Mouse (Mus musculus) liver, postnatal 0 days (tissue): ENCODE data around the gene Otulin.

Experiments
- CTCF ChIP-seq: sonication (generic); IDR thresholded peaks from 2 replicates; pipeline ENCODE4 v1.5.1; 2016; ENCODE audit warnings: antibody characterized with exemption, low read depth
- EP300 ChIP-seq: IDR thresholded peaks from 2 replicates; pipeline ENCODE4 v1.6.1; 2016; ENCODE audit warnings: antibody characterized with exemption, low read depth, mild to moderate bottlenecking

- TF ChIP-seq CTCF (no peak), EP300 (no peak)
Observed at GRCm38 (mm10) chr15:27576886-27577285, 53.6 kb downstream of the Otulin start.
